Mouse (Mus musculus): Measurements from ENCODE around the gene Fgf11.

GRCm38 (mm10) chr11:69781828-69782227 lies 19.8 kb downstream of the Fgf11 start:
- TF ChIP-seq GATA1 (IDR thresholded peaks at IDR 0.05; ENCODE audit: borderline replicate concordance, low read length) (no peak), CTCF (IDR thresholded peaks at IDR 0.05; ENCODE audit: low read depth, low read length) (no peak)

All from G1E (cell line).